Mouse (Mus musculus): ENCODE measurements around the gene Pou5f1. TPM values are rescaled to one million over a fixed set of nuclear protein-coding genes. Genes with fewer than 3 reads are reported as not detected.
A peak's percentile ranks its signal among the peaks of the same experiment; 100 is the strongest.

Pou5f1 gene
- total RNA-seq, 2 experiments from 2014 or later: 0.22 to 0.23 TPM

DNA sequence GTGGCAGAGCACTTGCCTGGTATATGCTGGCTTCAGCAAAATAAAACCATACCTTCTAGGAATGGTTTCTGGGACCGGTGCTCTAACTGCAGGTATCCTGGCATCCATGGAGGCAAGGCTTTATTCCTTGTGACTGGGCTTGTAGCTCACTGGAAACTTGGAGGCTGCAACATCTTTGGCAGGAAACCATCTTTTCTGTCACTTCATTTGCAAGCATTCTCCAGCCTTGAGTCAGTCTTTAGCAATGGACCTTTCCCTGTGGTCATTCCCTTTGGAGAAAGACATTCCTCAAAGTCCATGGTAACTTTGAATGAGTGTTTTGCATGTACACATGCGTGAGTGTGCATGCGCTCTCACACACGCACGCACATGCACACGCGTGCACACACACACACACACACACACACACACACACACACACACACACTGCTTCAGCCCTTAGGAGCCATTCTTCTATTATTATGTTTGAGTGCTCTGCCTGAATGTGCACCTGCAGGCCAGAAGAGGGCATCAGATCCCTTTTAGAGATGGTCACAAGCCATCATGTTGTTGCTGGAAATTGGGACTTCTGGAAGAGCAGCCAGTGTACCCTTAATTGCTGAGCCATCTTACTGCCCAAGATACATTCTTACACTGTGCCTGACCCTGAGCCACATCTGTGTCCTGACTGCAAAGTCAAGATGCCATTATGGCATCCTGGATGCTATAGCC, 7.3 kb downstream of the Pou5f1 start:
- DNase-seq (ENCODE audit: low spot score in 2 of 2): peak in 1 of 2 experiments; percentile 17

DNA sequence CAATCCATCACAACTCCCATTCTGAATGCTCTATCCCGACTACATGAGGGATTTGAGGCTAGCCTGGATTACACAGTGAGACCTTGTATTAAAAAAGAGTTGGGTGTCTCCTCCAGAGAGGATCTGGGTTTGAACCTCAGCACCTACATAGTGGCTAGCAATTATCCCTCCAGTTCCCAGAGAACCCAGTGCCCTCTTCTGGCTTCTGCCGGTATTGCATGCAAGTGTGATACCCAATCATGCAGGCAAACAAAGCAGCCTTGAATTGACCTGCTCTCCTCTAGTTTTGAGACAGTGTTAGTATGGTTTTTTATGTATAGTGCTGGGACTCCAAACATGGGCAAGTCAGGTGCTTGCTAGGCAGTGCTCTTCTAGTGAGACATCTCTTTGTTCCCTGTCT, 8.1 kb downstream of the Pou5f1 start:
- DNase-seq (ENCODE audit: low spot score in 2 of 2): peak in 1 of 2 experiments; percentile 39

DNA sequence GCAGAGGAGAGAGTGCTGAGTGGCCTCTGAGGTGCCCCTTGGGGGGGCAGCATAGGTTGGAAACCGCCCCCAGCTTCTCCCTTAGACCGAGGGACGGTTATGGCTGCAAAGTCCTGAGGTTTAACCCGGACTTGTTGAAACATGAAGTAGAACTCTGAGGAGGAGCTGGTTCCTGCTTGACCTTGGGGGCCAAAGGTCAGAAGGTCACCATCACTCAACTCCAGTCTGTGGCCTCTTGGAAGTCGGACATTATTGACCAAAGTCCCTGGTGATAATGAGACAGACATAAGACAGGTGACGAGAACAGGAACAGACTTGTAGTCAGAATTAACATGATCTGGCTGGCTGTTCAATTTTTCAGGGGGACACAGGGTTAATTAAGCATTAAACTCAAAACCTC, 8.9 kb downstream of the Pou5f1 start:
- no peak for DNase-seq (ENCODE audit: low spot score in 2 of 2)

DNA sequence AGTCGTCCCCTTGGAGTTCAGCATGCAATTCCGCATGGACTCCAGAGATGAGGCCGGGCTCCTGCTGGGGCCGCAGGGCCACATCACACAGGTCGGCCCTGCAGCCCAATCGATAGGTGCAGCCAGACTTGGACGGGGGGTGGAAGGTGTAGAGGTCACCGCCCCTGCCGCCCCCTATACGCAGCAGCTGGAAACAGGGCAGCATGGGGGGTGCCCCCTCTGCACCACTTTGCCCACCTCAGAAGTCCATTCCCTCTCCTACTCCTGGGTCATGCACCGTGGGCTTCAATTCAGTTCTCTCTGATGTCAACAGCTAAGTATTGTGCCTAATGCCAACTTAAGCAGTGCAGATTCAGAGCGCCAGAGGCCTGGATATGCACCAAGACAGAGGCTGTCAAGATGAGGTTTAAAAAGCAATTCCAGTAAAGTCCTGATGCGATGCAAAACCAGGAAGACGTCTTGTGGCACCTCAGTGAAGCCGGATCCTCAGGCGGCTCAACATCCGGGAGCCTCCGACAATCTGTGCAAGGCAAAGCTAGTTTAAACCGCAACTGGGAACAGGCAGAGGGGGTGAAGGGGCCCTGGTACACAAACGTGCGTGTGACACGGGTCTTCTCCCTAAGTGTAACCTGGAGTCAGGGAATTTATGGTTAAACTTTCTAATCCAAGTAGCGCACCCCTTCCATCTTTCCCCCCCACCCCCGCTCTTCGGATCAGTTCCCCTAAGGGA, 10.3 kb downstream of the Pou5f1 start:
- DNase-seq (ENCODE audit: low spot score in 2 of 2): peak in 1 of 2 experiments; percentile 22

DNA sequence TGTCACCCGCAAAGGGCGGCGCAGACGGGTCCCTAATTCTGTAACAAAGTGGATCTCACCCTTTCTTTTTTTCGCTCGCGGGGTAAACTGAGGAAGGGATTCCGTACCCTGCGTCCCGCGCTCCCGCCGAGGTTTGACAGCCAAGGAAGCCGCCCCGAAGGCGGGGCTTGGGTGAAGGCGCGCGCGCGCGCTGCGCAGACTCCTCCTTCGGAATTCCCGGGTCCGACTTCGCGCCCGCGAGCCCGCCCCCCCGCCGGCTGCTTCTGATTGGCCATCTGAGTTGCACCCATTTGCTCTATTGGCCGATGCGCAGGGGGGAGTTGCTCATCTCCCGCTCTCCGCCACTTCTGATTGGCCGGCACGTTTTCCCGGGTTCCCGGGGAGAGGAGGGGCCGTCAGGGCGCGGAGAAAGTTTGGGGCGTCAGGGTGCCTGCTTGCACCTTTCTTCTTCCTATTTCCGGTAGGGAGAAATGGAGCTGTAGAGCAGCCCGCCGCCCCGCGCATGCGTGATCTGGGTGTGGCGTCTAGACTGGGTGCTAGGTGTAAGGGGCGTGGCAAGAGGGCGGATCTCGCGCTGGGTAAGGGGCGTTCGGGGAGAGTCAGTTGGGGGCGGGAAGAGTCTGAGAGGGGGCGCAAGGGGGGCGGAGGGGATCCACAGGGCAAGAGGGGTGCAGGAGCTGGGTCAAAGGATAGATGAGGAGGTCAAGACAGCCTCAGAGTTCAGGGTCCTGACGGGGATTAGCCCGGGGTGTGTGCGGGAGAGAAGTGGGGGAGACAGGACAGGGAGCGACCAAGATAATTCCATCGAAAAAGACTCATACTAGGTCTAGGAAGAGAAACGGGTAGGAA, 11.1 kb downstream of the Pou5f1 start, which contains the start of the genes Tcf19 and Cchcr1:
Tcf19 (minus strand) TSS at position 173 of the 849 bp plus-strand sequence.
Cchcr1 (plus strand) TSS at position 449 of the 849 bp plus-strand sequence.
- DNase-seq (ENCODE audit: low spot score in 2 of 2): peak; percentile 94 to 97

DNA sequence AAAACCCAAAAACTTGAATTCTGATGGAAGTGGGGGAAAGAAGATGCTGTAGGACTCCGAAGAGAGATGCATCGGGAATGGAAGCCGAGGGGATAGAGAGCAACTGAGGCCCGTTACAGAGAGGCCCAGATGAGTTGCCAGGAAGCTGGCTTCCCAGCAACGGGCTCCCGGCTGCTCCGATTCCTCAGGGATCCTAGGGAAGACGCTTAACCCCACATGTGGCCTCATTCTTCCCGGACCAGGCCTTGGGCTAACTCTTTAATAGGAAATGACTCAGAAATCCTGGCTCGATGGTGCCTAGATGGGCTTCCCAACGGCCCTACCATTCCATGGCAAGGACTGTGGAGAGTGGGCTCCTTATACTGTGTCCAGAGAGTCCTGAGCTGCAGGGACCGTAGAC, 11.7 kb downstream of the Pou5f1 start:
- DNase-seq (ENCODE audit: low spot score in 2 of 2): no peak

DNA sequence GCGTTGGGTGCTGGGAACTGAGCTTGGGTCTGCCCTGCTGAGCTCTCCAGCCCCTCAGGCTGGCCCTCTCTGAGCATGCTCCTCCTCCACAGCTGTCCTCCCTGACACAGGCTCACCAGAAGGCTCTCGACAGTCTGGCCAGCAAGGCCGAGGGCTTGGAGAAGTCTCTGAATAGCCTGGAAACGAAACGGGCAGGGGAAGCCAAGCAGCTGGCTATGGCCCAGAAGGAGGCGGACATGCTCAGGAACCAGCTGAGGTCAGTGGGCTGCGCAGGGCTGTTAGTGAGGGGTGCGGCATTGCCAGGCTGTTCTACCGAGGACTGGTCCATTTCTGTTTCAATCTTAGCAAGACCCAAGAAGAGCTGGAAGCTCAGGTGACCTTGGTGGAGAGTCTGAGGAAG, 18.5 kb downstream of the Pou5f1 start:
- no peak for DNase-seq (ENCODE audit: low spot score in 2 of 2)

DNA sequence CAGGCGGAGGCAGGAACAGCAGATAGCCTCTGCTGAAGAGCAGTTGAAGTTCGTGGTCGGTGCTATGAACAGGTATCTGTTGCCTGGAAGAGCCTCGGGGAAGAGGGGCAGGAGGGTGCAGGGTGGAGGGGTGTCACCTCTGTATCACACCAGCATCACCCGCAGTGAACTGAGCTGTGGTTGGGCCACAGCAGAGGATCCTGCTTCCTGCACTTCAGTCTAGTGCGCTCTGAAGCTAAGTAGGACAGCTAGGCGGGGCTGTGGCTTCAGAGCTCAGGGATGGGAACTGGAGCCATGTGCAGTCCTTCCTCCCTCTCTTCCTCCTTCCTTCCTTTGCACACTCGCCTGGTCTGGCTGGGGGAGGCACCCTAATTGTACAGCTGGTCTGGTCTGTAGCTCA, 20.8 kb downstream of the Pou5f1 start:
- no peak for DNase-seq (ENCODE audit: low spot score in 2 of 2)

DNA sequence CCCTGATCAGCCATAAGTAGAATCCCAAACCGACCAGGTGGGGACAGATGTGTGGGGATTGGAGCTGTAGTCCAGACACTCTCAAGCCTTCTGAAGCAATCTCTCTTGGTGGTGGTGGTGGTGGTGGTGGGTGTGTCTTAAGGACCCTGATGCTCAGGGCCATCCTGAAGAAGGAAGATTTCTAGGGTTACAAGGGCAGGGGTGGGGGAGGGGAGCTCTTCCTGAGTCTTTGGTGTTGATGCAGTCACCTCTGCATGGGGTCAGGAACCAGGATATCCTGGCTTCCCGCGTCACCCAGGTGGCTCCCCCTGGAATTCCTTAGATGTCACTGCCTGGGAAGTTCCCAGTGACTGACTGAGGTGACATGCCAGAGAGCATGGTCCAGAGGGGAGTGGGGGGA, 26.5 kb downstream of the Pou5f1 start:
- DNase-seq (ENCODE audit: low spot score in 2 of 2): no peak

DNA sequence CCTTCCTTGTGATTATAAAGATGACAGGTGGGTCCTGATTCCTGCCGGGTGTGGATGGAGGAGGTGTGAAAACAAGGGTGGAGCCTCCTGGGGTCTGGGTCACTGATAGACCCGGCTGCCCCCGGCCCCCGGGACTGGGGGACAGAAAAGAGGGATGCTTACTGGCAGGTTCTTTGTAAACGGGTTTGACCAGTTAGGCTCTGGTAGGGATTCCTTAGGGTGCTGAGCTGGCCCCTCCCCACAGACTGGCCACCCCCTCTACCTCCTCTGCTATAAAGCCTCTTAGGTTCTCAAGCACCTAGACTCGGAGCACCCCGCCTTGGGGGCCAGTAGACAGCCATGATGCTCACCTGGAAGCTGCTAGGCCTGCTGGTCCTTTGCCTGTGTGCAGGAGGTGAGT, 27.1 kb downstream of the Pou5f1 start, which contains the start of gene Psors1c2:
Psors1c2 (plus strand) TSS at position 301 of the 400 bp plus-strand sequence.
- DNase-seq (ENCODE audit: low spot score in 2 of 2): no peak

DNA sequence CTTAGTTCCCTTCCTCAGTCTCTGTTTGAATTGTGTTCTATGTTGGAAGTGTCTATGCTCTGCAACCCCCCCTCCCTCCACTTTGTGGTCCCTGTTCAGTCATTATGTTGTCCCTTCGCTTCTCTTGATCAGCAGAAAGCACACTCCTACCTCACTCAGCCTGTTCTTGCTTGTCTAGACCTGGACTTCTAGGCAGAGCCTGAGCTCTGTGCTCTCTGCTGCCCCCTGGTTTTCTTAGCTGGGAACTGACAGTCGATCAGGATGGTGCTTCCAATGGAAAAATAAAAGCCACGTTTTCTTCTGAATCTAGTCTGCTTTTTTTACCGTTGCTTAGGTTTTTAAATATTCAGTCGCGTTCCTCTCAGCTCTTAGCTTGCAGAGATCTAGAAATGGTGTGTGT, 28.5 kb downstream of the Pou5f1 start:
- DNase-seq (ENCODE audit: low spot score in 2 of 2): peak; percentile 62 to 90

DNA sequence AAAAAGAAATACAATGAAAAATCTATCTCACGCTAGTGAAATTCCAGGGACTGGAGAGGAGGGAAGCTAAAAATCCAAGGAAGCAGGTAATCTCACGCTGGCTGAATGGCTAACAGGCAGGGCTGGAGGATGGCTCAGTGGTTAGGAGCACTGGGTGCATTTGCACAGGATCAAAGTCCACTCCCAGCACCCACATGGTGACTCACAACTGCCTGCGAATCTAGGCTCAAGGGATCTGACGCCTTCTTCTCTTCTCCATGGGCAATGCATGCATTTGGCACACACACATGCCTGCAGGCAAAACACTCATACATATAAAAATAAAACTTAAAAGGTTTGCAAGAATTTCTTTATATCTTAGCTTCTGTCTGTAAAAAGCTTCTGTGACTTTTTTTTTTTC, 31.6 kb downstream of the Pou5f1 start:
- no peak for DNase-seq (ENCODE audit: low spot score in 2 of 2)

DNA sequence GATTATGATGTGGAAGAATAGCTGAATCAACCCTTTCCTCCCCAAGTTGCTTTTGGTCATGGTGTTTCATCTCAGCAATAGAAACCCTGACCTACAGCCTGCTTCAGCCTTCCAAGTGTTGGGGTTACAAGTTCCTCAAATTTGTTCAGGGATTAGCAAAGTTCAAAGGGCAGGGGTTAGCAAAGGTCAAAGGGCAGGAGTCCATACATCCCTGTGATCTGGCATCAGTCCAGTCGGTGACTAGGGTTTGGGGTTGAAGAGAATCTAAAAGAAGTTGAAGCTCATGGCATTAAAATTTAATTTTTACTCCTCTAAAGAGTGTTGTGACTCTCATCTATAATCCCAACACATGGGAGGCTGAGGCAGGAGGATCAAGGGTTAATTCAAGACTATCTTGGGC, 32.7 kb downstream of the Pou5f1 start:
- no peak for DNase-seq (ENCODE audit: low spot score in 2 of 2)

DNA sequence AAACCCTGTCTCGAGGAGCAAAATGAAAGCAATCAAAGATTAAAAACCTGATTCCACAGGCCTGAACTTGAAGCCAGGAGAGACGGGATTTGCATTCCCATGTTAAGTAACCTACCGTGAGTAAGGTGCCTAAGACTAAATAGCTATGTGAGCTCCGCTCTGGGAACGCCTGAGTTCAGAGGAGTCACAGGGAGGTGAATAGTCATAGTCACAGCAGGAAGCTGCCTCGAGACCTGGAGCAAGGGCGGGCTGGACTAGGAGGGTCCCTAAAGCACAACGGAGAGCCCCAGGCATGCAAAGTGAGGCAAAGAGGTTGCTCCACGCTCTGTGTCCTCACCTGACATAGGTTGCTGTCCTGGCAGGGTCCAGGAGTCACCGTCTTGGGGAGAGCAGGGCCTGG, 33.7 kb downstream of the Pou5f1 start:
- DNase-seq (ENCODE audit: low spot score in 2 of 2): no peak

DNA sequence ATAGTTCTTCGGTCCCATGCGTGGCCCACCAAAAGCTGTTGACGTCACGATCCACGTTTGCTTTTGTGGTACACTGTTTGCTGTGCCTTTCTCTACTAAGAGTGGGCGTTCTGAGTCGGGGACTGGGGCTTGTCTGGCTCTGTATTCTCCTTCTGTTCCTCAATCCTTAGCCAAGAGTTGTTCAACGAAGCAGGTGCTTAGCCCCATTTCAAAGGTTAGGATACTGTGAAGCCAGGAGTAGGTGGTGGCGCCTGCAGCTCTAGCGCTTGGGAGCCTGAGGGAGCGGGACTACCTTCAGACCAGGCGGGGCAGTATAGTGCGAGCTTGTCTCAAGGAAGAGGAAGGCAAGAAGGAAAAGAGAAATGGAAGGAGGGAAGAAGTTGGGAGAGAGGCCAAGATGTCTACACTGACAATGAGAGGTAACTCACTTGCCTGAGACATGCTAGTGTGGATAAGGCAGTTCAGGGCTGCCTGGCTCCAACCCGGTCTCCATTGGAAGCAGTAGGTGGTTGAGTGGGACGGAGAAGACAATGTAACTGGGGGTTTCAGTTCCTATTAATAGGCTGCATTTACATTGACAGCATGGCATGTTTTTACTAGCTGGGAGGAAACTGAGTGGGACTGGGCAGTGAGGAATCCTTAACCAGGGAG, 37.1 kb downstream of the Pou5f1 start:
- peak; percentile 16 to 41 for DNase-seq (ENCODE audit: low spot score in 2 of 2)

DNA sequence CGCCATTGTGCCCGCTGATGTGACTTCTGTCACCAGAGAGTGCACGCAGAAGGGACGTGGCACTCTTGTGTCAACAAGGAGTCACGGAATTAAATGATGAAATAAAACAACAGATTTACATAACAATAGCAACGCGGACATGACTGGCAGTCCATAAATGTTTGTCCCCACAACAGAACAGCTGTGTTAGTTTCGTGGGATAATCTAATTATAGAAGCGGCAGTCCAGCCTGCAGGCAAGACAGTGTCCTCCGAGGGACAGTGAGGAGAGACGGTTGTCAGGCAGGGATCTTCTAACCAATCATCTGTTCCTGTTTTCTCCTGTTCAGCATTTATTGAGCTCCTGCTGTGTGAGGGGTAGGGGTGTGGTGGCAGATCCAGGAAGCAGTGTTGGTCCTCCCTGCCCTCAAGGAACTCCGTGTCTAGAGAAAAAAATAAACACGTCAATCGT, 37.6 kb downstream of the Pou5f1 start:
- no peak for DNase-seq (ENCODE audit: low spot score in 2 of 2)

DNA sequence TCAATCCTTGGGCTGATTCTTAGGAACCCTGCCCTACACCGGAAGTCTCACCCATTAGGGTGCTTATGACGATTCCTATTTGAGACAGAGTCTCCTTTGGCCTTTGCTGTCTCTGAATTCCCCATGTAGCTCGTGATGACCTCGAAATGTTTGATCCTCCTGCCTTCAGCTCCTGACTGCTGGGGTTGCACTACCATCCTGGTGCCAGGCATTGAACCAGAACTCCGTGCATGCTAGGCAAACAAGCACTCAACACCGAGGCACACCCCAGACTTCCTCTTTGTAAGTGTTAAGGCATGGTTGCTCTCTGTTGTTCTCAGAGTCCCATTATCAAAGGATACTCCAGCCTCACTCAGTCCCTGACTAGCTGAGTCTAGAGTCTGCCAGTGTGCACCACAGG, 38.2 kb downstream of the Pou5f1 start:
- no peak for DNase-seq (ENCODE audit: low spot score in 2 of 2)

DNA sequence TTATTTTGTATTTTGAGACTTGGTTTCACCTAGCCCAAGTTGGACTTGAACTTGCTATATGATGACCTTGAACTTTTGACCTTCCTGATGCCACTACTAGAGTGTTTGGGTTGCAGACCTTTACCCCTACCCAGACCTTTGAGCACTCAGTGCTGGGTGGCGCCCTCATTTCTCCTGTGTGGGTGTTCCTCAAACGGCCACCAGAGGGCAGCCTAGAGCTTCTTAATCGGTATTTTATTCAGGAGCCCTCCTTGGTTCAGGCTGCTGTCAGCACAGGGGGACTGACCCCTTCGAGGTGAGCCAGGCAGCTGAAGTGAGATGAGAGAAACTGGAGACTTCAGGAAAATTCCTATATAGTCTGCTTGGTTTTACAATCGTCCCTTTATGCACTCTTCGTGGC, 38.9 kb downstream of the Pou5f1 start:
- DNase-seq (ENCODE audit: low spot score in 2 of 2): peak in 1 of 2 experiments; percentile 71

DNA sequence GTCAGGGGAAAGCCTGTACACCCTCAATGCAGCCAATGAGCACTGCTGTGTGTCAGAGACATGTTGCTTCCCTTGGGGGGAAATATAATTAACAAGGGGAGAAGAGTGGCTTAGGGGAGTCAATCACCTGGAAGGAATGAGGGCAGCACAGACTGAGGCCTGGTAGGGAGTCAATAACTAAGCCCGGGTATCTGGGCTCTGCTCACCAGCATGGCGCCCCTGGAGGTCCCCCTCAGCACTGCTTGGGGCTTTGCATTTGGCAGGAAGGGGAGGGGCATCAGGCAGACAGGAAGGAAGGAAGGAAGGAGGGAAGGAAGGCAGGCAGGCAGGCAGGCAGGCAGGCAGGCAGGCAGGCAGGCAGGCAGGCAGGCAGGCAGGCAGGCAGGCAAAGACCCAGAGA, 41.6 kb downstream of the Pou5f1 start:
- no peak for DNase-seq (ENCODE audit: low spot score in 2 of 2)

DNA sequence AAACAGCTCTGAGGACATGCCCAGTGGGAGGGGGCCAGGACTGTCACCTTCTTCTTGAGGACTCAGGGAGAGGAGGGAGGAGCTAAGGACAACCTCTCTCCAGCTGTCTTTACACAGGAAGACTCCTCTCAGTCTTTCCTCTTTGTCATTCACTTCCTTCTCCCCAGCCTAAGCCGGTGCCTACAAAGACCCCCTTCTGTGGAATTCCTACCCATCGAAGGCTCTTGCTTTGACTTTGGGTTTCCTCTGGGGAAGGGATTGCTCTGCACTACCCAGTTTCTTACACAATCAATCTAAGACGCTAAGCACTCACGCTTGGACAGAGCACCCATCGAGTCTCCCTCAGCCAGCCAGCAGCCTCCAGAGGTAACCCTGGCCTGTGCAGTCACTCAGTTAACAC, 42.8 kb downstream of the Pou5f1 start:
- DNase-seq (ENCODE audit: low spot score in 2 of 2): no peak

Data from layer of hippocampus, adult 18-20 months (tissue).